Mouse (Mus musculus) megakaryocyte, embryonic 14.5 days (primary cell): ENCODE measurements around the gene Ociad2. TPM values are rescaled to one million over a fixed set of nuclear protein-coding genes. Genes with fewer than 3 reads are reported as not detected.

ENCODE experiments used
- H3K27me3 ChIP-seq: replicated peaks from 2 replicates; pipeline ENCODE3; 2012; ENCODE audit warnings: inconsistent platforms
- H3K36me3 ChIP-seq: replicated peaks from 2 replicates; pipeline ENCODE3; 2012; ENCODE audit warnings: low read length, inconsistent platforms, mixed read lengths
- H3K4me1 ChIP-seq: 2 replicates; pipeline ENCODE4 v1.6.1; 2012; ENCODE audit warnings: inconsistent platforms
- H3K4me3 ChIP-seq: replicated peaks from 2 replicates; pipeline ENCODE3; 2012; ENCODE audit warnings: moderate library complexity, mild to moderate bottlenecking, inconsistent platforms
- H3K9me3 ChIP-seq: 2 replicates; pipeline ENCODE4 v1.6.1; 2012; ENCODE audit warnings: inconsistent platforms
- FLI1 ChIP-seq: IDR thresholded peaks from 2 replicates; pipeline ENCODE4 v1.6.1; 2012; ENCODE audit warnings: low read length, inconsistent platforms, mixed read lengths
- GATA1 ChIP-seq: IDR thresholded peaks from 3 replicates; pipeline ENCODE4 v1.6.1; 2012; ENCODE audit warnings: mixed read lengths, low read length, inconsistent platforms, borderline replicate concordance
- polyA plus RNA-seq: library from polyadenylated mRNA; stranded (reverse); fragments of >175 nt; gene quantifications from 2 replicates; pipeline ENCODE4 v1.2.3, GENCODE M21; 2012; ENCODE audit warnings: low replicate concordance; ENCODE audit not compliant: insufficient read depth

Gene Ociad2
- polyA plus RNA-seq, 1 experiment, result 0.75 TPM

DNA sequence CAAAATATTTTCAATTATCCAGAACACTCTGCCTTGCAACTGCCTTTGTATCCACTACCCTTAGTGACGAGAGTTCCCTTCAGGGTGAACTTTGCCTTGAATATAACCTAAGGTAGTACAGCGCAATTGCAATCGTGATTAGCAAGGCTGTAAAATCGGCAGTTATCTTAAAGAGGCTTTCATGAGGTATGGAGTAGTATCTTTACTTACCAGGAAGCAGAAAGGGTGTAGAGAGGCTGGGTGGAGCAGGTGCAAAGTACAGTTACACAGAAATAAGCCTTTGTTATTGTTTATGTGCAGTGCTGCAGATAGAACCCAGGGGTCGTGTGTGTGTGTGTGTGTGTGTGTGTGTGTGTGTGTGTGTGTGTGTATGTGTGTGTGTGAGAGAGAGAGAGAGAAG lies 14.6 kb upstream of the Ociad2 start:
- Histone ChIP-seq H3K27me3 (peaks cover 45% of the 10 kb centered on the region), H3K9me3 (0 out of 2 replicates have a peak, but pooled peaks cover 3% of the 10 kb centered on the region), H3K36me3 (no peaks in the 10 kb centered on the region), H3K4me1 (peaks cover 6% of the 10 kb centered on the region), H3K4me3 (no peak overlapping the region)
- TF ChIP-seq GATA1, result no peak
- no peak for TF ChIP-seq FLI1

DNA sequence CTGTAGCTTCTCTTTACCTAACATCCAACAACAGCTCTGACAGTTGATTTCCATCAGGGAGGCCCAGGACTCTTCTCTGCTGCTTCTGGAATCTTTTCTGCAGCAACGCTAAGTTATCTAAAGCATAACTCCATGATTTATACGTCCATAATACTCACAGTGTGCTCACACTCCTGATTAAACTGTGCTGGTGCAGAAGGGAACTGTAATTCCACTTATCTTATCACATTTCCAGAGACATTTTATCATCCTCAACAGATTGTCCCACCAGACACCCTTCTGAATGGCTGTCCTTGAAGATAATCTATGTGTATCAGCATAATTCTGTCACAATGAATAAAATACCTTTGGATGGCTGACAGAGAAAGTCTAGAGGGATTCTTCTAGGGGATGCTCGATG lies 13.2 kb upstream of the Ociad2 start:
- TF ChIP-seq GATA1 (no peak), FLI1 (no peak)

GRCm38 (mm10) chr5:73353519-73353918 lies 12.7 kb upstream of the Ociad2 start:
- Histone ChIP-seq H3K36me3 (no peaks in the 10 kb centered on the region), H3K4me1 (no peaks in the 10 kb centered on the region), H3K9me3 (0 out of 2 replicates have a peak, but pooled peaks cover 3% of the 10 kb centered on the region), H3K4me3 (no peak overlapping the region), H3K27me3 (peaks cover 36% of the 10 kb centered on the region)
- no peak for TF ChIP-seq FLI1
- TF ChIP-seq GATA1, result no peak

More for the DNA sequence above, 13.2 kb upstream of the Ociad2 start:
- Histone ChIP-seq H3K9me3 (0 out of 2 replicates have a peak, but pooled peaks cover 3% of the 10 kb centered on the region), H3K4me1 (no peaks in the 10 kb centered on the region), H3K4me3 (no peak overlapping the region), H3K36me3 (no peaks in the 10 kb centered on the region), H3K27me3 (peaks cover 37% of the 10 kb centered on the region)

DNA sequence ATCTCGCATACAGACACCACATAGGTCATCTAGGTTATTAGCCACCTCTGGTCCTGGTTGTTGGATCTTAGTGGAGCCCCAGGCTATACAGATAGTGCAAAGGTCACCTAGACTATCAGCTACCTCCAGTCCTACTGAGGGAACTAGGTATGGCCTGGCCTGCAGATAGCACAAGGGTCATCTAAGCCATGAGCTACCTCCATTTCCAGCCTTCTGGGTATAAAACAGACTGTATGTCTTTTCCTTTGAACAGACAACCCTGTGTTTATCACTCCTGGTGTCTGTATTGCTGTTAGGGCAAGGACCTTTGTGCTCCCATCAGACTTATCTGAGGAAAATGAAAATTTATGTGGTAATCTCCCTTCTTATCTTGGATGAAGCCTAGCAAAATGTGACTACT lies 11.0 kb upstream of the Ociad2 start:
- no peak overlapping the region for H3K4me3 ChIP-seq
- 0 out of 2 replicates have a peak, but pooled peaks cover 3% of the 10 kb centered on the region for H3K9me3 ChIP-seq
- H3K4me1 ChIP-seq, result no peaks in the 10 kb centered on the region
- H3K27me3 ChIP-seq, result peaks cover 31% of the 10 kb centered on the region
- no peak for TF ChIP-seq FLI1
- no peak for TF ChIP-seq GATA1
- H3K36me3 ChIP-seq, result no peaks in the 10 kb centered on the region

DNA sequence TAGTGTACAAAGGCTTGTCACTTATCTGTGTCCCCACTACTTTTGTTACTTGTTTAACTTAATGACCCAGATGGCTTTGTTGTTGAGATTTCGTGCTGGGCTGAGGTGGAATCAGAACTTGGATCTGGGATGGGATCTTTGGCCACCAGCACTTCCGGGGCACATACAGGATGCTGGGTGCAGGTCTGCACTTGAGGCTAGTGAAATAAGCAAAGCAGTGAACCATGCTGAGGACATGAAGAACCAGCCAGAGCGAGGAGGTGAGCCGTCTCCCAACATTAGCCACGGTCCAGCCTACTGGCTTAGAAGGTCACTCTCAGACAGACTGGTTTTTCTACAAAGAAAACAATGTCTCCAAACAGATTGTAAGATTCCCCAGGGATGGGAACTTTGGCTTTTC lies 8.7 kb upstream of the Ociad2 start:
- Histone ChIP-seq H3K27me3 (peaks cover 28% of the 10 kb centered on the region), H3K4me1 (no peaks in the 10 kb centered on the region), H3K36me3 (no peaks in the 10 kb centered on the region), H3K4me3 (no peak overlapping the region), H3K9me3 (0 out of 2 replicates have a peak, but pooled peaks cover 3% of the 10 kb centered on the region)
- no peak for TF ChIP-seq GATA1
- TF ChIP-seq FLI1, result no peak

- no peaks in the 10 kb centered on the region for H3K36me3 ChIP-seq
- no peaks in the 10 kb centered on the region for H3K9me3 ChIP-seq
- H3K4me3 ChIP-seq, result no peak overlapping the region
- peaks cover 28% of the 10 kb centered on the region for H3K27me3 ChIP-seq
- no peaks in the 10 kb centered on the region; the same call in none of the 2 replicates for H3K4me1 ChIP-seq
- TF ChIP-seq GATA1, result no peak
- no peak for TF ChIP-seq FLI1
Measured at GRCm38 (mm10) chr5:73345254-73345653, 4.4 kb upstream of the Ociad2 start.

GRCm38 (mm10) chr5:73344310-73344709 lies 3.5 kb upstream of the Ociad2 start:
- TF ChIP-seq GATA1 (no peak), FLI1 (no peak)
- H3K4me3 ChIP-seq, result no peak overlapping the region
- H3K27me3 ChIP-seq, result peaks cover 24% of the 10 kb centered on the region
- H3K36me3 ChIP-seq, result no peaks in the 10 kb centered on the region
- H3K9me3 ChIP-seq, result peaks cover 5% of the 10 kb centered on the region
- H3K4me1 ChIP-seq, result peaks cover 6% of the 10 kb centered on the region

GRCm38 (mm10) chr5:73342701-73343355 lies 2.0 kb upstream of the Ociad2 start:
- TF ChIP-seq FLI1 (no peak), GATA1 (no peak)
- peaks cover 25% of the 10 kb centered on the region for H3K27me3 ChIP-seq
- no peaks in the 10 kb centered on the region for H3K36me3 ChIP-seq
- H3K4me3 ChIP-seq, result no peak overlapping the region
- H3K4me1 ChIP-seq, result peaks cover 19% of the 10 kb centered on the region
- peaks cover 5% of the 10 kb centered on the region for H3K9me3 ChIP-seq

- no peak overlapping the region for H3K4me3 ChIP-seq
- H3K4me1 ChIP-seq, result peaks cover 23% of the 10 kb centered on the region
- TF ChIP-seq FLI1 (no peak), GATA1 (no peak)
- H3K36me3 ChIP-seq, result no peaks in the 10 kb centered on the region
- peaks cover 5% of the 10 kb centered on the region for H3K9me3 ChIP-seq
- H3K27me3 ChIP-seq, result peaks cover 32% of the 10 kb centered on the region
Measured at GRCm38 (mm10) chr5:73339779-73340722, 777 bp downstream of the Ociad2 start.

- Histone ChIP-seq H3K4me1 (peaks cover 24% of the 10 kb centered on the region), H3K36me3 (no peaks in the 10 kb centered on the region), H3K9me3 (peaks cover 5% of the 10 kb centered on the region), H3K27me3 (peaks cover 27% of the 10 kb centered on the region), H3K4me3 (peak overlapping the region; percentile 93)
- TF ChIP-seq FLI1 (no peak), GATA1 (no peak)
Measured at GRCm38 (mm10) chr5:73338832-73339163, 2.0 kb downstream of the Ociad2 start.
